Mouse (Mus musculus): Measurements from ENCODE around the gene Tek.

Tek gene

DNA sequence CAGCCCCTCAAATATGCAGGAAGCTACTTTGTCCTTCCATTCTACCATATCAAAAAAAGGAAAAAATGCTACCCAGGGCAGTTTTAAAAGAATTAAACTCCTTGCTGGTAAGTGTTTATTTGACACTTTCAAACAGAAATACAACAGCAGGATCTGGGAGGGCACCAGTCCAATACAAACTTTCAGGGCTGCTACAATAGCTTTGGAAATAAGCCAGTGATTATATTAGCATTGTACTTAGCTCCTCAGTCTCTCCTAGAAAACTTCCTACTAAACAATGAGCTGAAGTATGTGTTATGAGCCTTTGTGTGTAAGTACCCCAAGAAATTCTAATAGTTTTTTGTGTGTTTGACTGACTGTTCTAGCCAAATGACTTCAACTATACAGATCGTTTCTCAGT is 87.8 kb downstream of the Tek start:
- DNase-seq, result no peak

DNA sequence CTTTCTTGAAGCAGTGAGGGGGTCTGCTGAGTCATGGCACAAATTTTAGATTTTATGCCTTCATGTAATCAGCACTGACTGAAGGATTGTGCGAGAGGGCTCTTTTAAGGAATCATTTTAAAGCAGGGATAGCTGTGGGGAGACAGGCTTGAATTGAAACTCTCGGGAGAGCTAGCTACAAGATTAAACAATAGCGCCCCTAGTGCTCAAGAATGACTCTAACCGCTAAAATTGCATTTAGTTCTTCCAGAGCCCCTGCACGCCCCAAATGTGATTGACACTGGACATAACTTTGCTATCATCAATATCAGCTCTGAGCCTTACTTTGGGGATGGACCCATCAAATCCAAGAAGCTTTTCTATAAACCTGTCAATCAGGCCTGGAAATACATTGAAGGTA is 88.3 kb downstream of the Tek start:
- no peak for DNase-seq

DNA sequence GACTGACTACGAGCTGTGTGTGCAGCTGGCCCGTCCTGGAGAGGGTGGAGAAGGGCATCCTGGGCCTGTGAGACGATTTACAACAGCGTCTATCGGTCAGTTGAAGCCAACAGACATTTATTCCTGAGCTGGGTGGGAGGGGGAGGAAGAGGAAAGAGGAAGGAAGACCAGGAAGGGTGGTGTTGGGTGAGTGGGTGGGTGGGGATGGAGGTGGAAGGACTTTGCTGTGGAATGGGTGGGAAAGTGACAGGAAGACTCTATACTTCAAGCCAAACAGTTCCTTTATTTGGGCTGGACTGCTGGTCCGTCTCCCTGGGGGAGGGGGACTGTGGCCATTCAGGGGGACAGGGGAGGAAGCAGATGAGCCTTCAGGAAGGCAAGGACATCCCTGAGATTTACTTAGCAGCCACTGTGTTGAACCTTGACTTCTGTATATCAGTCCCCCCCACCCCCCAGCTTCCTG is 90.9 kb downstream of the Tek start:
- DNase-seq, result no peak

DNA sequence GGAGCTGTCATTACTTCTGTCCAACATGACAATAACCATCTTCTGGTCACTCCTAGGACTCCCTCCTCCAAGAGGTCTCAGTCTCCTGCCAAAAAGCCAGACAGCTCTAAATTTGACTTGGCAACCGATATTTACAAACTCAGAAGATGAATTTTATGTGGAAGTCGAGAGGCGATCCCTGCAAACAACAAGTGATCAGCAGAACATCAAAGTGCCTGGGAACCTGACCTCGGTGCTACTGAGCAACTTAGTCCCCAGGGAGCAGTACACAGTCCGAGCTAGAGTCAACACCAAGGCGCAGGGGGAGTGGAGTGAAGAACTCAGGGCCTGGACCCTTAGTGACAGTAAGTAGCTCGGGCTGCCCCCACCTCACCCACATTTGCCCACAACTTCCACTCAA is 98.0 kb downstream of the Tek start:
- DNase-seq, result no peak

DNA sequence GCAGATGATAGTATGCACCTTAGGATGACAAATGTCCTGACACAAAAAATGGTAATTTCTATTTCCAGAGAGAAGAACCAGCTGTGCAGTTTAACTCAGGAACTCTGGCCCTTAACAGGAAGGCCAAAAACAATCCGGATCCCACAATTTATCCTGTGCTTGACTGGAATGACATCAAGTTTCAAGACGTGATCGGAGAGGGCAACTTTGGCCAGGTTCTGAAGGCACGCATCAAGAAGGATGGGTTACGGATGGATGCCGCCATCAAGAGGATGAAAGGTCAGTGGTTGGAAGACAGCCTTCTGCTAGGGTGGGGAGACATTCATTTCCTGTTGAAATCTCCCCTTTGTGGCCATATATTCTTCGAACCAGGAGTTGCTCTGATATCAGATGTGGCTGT is 114.2 kb downstream of the Tek start:
- no peak for DNase-seq

DNA sequence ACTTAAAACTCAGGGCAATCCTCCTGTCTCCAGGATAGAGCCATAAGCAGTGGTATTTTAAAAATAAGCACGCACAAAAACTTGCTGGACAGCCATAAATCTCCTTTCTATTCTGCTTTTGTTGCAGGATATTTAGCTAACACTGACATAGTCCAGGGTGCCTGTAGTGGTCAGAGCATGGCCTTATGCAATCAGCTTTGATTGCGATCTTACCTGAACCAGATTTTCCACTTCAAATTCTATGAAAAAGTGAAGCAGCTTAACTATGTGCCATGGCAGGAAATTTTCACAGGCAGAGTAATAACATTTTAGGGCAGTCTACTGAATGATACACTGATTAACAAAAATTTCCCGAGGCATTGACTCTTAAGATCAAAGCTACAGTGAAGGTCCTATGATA is 115.2 kb downstream of the Tek start:
- no peak for DNase-seq

DNA sequence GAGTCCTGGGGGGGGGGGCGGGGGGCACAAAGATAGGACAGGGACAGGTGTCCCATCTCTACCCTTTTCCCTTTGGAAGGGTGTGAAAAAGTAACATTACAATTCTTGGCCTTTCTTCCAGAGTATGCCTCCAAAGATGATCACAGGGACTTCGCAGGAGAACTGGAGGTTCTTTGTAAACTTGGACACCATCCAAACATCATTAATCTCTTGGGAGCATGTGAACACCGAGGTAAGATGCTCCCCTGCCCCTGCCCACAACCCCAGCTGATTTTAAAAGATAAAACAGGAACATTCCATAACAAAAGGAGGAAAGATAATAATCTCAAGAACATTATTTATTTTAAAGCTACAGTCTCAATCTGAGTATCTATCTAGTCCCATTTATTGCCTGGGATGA is 116.1 kb downstream of the Tek start:
- no peak for DNase-seq

DNA sequence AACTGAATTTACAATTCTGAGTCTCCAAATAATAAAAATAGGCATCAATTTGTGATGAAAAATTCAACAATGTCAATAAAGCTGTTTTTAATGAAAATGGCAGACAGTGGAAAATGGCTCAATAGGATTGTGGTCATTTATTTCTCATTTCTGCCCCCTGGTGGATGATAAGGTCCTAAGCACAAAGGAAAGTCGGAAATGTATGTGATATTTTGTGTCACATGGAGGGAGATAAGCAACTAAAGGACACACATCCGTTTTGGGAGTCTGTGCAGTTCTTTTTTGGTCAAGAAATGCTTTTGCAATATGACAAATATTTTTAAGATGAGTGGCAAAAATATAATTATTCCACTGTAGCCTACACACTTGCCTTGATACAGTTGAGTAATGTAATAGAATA is 161.7 kb downstream of the Tek start:
- no peak for DNase-seq

DNA sequence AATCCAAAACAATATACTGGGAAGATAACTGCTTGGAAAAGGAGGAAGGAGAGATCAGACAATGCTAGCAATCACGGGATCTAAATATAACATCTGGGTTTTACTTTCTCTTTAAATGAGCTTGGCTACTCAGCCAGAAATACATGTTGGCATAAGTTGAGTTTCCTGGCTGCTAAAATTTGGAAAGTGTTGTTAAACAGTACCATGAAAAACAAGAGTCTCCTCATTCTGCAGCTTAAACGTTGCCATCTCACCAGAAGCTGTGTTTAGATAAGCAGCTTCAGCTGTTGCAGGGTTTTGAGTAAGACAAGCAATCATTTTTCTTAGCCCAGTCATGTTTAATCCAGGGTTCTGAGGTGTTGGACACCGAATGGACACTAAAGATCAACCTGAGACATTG is 162.7 kb downstream of the Tek start:
- DNase-seq, result no peak
